Mouse (Mus musculus) layer of hippocampus, adult 6 months (tissue): ENCODE data around the gene Gpc3. TPM values are rescaled to one million over a fixed set of nuclear protein-coding genes. Genes with fewer than 3 reads are reported as not detected.

Source experiments
- long read RNA-seq, 2 experiments: library from polyadenylated mRNA; unstranded; transcript quantifications; one replicate each; pipeline ENCODE4 v2.0.0; 2019 to 2020
- microRNA-seq: library from miRNA; unstranded; fragments of <30 nt; microRNA quantifications from one replicate; pipeline ENCODE4 v1.2.0, GENCODE M21; 2020
- polyA plus RNA-seq: library from polyadenylated mRNA; unstranded; fragments of <200 nt; fragmentation: Nextera tagmentation; gene quantifications from 2 replicates; pipeline ENCODE4 v1.2.3, GENCODE M21; 2021

Gene Gpc3
- 5.5 and 6.5 TPM in 2 replicates for polyA plus RNA-seq
- long read RNA-seq, experiment 1, transcript Gpc3-201 (8 exons, 2,216 nt) = major isoform, 6 of 8 reads
- long read RNA-seq, experiment 1, partial matches to known transcripts = 1 of 8 reads
- long read RNA-seq, experiment 1, other reads (novel, unspliced or antisense) = 1 of 8 reads
- long read RNA-seq, experiment 2, transcript Gpc3-201 (8 exons, 2,216 nt) = major isoform, 25 of 26 reads
- long read RNA-seq, experiment 2, partial matches to known transcripts = 1 of 26 reads
- long read RNA-seq, experiment 2, other reads (novel, unspliced or antisense) = 0 of 26 reads

DNA sequence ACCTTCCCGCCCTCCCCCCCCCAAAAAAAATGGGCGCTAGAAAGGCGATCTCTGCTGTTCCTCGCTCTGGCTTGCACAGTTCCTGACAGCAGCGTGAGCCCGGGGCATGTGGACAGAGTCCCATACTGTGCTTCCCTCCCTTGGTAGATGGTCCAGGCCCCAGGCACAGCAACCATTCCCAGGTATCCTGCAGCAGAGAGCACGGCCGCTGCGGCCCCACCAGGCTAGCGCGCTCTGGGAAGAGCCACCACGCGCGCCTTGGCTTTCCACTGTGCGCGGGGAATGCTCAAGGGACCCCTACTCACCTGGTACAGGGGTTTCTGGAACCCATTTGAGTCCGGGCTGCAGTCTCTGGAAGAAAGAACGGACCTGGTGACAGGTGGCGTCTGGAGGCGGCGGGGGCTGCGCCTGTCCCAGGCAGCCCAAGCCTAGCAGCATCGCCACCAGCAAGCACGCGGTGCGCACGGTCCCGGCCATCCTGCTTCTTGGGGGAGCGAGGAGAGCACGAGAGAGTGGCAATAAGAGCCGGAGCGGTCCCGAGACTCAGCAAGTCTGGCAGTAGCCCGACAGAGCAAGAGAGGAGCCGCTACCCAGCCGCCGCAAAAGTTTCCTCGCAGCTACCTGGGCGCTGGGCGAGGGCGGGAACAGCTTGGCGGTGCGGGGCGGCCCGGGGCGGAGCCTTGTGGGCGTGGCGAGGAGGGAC, at the start of gene Gpc3:
Gene Gpc3 (minus strand): TSS at position 623 of the 703 bp plus-strand sequence.

Small RNA genes within 50 kb of the gene (microRNA-seq; reads per million reads assigned to microRNA genes)
- gene Mir6384 (not detected), gene Mir717 (not detected)

Other genes starting within 250 kb of the Gpc3 start
- 3.3 and 4.0 TPM in 2 replicates for gene Ccdc160, start 177.2 kb upstream of the Gpc3 start, polyA plus RNA-seq